Mouse (Mus musculus) gastrocnemius, postnatal 10 days (tissue): ENCODE measurements at regions not wholly inside any gene's neighbourhood (a gene's known extent, or its start where the extent isn't known, plus 50 kb on each side); places are given as distances from the start of the nearest gene placed in this dataset.

ENCODE experiments used
- DNase-seq: peaks from one replicate; pipeline ENCODE4 v3.0.0; 2021; ENCODE audit warnings: mixed read lengths

DNA sequence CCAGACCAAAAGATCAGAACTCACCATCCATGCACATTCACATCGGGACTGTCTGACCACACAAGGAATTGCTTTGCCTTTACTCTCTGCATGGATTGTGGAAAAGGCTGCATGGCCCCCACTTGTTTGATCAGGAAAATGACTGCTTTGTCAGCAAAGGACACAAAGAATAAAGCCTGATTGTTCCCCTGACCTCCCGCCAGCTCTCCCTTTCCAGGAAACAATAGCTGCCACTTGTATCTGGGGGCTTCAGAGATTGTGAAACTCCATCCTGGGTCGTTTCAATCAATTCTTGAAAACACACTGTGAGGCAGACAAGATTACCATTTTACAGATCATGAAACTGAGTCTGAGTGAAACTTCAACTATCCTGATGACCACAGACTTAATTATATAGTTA lies 70.7 kb downstream of the Zic3 start:
- DNase-seq: no peak

DNA sequence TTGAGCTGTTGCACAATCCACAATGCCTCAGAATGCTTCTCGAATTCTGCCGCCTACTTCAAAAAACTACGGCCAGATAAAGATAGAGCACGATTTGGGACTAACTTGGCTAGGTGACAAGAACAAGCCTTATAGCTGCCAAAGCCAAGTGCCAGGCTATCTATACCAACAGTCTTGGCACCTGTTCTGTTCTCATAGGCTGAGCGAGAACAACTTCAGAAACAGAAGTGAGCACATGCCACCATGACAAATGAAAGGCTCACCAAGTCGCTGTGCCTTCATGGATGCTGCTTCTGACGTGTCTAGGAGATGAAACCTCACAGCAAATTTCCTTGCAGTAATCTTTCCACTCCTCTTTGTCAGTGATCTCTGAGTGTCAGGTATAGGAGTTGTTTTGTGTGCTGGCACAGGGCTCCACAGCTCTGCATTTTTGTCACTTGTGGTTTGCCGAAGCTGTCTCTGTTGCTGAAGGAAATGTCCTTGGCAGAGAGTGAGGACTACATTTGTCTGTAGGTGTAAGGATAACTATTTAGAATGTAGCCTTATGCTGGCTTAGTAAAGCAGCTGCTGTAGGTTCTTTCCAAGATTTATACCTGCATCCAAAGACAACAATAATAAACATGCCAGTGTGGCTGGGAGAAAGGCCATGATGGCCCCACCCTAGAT lies 95.4 kb downstream of the Zic3 start:
- no peak for DNase-seq

DNA sequence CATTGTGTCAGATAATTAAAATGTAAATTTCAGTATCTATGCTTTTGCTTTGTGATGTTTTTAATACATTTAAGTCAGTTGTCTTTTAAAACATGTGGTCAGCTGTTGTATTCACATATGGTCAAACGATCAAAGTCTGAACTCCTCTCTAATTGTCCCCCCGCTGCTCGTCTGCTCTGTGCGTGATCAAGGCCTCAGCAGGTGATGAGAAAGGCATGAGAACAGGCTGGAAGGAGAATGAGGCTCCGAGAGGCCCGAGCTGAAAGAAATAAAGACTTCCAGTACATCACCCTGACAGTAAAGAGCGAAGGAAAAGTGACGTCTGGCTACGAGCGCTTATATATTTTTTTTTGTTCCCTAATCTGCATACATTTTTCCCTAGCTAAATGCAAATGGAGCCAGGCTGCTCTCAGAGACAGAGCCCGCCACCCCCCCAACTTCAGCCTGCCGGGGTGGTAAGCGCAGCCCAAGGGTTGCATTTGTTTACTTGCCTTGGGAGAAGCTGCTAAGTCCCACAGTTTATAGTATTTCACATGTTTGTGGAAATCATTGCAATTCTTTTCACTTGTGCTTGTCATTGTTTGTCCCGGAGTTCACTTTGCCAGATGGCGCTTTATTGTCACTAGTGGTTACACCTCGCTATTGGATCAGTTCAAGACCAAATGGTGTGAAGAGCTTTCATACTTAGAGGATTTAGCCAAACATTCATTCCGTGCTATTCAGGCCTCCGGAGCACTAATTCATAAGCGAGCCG lies 133.0 kb downstream of the Zic3 start:
- no peak for DNase-seq

DNA sequence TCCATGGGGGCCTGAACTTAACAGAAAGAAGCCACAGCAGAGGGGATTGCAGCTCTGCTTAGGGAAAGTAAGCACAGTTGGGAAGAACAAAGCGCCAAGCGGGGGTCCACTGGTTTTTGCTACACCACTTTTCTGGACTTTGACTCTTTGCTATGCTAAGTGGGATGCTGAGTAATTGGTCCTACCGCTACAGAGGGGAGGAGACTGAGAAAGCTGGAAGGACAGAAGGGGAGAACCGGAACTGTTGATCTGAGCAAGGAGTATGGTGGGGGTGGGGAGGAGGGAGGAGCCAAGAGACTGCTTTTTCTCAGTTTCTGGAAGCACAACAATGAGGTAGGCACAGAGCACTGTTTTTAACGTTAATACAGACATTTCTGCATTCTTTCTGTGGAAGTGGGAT lies 134.9 kb downstream of the Zic3 start:
- DNase-seq: no peak

DNA sequence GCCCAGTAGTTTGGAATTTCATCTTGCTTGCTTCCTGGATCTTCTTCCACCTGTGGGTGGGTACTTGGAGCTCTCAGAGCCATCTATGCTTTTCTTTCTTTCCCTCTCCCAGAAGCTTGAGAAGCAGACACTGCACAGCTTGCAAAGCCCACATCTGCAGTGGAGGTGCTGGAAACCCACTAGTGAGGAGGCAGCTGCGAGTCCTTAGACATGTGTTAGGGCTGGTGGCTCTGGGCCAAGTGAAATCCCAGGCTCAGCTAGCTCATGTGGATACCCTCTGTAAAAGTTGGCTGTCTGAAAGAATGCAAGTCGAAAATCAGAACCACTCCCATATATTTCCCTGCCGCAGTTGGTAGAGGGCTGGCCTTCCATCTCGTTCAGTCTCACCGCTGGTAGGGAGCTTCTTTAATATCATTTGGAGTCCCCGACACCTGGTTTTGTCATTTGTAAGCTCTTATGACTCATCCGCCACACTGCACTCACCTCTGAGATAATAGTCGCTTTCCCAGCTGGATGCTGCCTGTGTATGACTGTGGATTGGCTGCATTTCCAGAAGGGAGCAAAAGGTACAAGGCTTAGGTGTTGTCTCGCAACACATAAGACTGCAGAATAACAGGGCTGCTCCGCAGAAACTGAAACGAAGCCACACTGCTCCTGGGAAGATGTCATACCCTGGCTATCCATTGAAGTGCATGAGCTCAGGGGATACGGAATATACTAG lies 143.8 kb downstream of the Zic3 start:
- DNase-seq: peak; percentile 7

DNA sequence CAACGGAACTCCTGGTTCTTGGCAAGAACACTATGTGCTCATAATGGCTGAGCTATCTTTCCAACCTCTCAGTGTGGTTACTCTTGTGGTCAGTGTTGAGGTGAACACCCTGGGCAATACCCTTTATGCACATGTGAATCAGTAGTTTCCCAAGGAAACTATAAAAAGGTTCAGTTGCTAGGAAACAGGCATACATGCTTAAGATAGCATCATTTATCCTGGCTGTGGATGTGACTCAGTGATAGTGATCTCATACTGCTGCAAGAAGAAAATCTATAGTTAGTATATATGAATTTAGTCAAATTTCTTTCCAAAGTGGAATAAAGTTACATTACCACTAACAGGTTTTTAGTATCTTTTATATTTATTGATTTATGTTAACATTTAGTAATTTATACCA lies 151.8 kb downstream of the Zic3 start:
- DNase-seq: no peak
